Mouse (Mus musculus) cerebellum, postnatal 36 days (tissue): Measurements from ENCODE around the gene Gm11060.

ENCODE experiments used
- DNase-seq, 2 experiments: peaks; one replicate each; pipeline ENCODE4 v3.0.0; 2021 to 2022; ENCODE audit warnings: mixed read lengths in 2 of 2

Gene Gm11060

DNA sequence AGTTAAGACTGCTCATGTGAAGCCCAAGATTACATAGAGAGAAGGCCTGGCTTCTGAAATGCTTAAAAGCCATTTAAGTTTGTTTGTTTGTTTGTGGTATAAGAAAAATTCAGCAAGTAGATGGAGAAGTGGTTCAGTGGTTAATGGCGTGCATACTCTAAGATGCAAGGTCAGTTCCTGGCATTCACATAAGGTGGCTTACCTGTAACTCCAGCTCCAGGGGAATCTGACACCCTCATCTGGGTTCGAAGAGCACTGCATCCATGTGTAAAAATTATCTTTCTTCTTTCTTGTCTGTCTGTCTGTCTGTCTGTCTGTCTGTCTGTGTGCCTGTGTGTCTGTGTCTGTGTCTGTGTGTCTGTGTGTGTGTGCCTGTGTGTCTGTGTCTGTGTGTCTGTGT, at the start of gene Gm11060:
TSS of gene Gm11060 (plus strand) at position 301 of the 400 bp plus-strand sequence.
- no peak for DNase-seq

DNA sequence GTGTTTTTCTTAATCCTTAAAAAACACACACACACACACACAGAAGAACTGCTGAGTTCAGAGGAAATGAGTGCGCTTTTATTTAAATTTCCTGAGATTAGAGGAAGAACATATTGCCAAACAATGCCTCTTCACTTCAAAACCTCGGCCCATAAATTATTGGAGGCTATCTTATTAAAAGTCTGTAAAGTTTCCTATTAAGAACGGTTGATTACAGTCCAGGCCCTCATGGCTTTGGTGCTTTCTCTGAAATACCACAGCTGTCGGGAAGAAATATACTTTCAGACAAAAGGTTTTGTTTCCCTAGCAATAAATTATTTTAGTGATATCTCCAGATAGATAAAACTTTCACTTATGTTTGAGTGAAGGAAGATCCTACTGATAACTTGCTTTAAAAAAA, 48.7 kb upstream of the Gm11060 start:
- DNase-seq, result no peak

DNA sequence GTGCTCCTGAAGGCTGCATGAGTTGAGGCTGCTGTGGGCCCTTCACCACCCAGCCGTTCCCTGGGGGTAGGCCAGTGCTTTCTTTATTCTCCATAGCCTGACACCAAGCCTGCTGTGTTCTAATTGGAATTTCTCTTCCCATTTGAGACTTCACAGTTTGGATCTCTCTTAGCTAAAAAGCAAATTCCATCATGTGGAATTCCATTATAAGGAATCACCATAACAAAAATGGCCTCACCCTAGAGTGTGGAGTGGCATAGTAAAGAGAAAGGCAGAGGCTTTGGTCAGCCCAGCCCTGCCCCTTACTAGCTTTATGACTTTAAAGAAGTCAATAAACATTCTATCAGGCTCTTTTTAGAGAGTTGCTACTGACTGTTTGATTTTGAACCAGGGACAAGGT, 43.5 kb upstream of the Gm11060 start:
- DNase-seq, result no peak

DNA sequence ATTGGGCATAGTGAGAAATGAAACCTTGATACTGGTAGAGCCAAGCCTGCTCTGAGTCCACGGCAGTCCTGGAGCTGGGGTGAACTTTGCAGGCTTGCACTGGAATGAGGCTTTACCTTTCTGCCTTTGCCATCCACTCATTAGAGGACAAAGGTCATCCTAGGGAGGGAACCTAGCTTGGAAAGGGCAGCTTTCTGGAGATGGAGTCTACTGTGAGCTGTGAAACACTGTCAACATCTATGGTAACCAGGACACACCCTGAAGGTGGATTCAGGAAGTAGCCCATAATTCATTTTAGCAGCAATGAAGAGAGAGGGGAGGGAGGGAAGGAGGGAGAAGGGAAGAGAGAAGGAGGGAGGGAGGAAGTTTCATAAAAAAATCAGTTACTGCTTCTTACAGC, 36.3 kb upstream of the Gm11060 start:
- no peak for DNase-seq

DNA sequence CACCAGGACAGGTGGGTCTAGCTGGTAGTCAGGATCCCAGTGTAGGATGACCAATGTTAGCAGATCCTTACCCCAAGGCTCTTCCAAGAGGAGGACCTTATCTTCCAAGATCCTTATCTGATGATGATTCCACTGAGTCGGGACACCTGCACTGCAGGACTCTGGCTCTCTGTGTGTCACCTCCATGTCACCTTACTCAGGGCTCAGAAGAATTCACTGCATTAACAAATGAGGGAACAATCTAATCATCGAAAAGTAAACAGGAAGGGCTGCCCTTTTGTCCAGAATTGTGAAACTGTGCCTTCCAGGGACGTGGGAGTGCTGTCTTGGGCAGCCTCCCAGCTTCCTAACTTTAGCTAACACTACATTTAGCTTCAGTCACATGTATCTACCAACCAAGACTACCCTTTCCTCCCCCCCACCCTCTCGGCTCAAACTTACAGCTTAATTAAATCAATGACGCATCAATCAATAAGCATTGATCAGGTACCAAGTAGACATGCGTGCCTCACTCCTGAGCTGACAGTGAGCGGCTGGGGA, 33.2 kb upstream of the Gm11060 start:
- no peak for DNase-seq

DNA sequence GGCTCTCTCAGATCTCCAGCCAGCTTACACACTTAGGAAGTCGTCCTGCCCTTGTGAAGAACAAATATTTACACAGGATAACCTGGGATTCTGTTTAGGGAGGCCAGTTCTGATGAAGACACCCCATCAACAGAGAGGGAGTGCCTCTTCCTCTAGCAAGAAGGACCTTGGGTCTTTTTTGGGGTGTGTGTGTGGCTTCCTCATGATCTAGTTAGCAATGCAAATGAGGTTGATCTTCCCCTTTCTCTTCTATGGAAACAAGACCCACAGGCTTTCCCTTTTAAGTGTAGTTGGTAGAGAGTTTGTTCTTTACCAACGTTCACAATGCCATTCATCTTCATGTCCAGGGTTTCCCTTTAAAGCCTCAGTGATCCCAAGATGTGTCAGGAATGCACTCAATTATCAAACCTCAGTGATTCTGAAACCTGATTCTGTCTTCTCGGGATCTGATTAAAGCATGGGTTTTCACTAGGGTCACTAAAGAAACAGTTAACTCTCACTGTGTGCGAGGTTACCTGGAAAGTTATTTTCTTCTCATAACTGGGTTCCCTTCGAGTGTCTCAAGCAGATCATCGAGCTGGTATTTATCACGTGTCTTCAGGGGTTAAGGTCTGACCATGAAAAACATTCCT, 29.0 kb upstream of the Gm11060 start:
- no peak for DNase-seq

DNA sequence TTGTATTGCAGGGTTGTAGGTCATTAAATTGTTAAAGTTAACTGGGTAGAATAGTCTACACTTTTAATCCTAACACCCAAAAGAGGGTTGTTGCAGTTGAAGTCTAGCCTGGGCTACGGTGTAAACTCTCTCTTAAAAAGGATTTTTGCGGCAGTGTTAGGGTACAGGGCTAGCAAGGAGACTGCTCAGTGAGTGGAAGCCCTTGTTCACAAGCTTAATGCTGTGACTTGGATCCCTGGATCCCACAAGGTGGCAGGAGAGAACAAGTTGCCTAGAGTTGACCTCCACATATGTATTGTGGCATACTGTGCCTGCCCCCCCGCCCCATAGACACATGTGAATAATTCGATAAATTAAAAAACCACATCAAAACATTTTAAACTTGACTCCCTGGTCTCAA, 19.3 kb upstream of the Gm11060 start:
- no peak for DNase-seq

DNA sequence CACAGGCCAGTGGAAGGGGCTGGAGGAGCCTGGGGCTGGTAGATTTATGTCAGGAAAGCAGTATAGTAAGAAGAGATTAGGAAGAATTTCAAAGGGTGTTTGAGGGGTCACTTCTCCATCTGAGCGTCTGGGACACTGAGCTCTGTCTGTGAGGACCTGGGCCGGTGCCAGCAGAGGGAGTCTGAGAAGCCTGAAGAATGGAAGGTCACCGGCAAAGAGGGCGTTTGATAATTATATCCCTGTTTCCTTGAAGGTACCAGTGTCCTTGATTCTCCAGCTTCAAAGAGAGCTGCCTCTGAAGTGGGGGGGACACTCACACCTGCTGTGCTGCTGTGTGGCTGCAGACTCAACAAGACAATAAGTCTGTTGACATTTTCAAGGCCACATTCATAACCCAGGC, 17.6 kb upstream of the Gm11060 start:
- DNase-seq, result no peak

DNA sequence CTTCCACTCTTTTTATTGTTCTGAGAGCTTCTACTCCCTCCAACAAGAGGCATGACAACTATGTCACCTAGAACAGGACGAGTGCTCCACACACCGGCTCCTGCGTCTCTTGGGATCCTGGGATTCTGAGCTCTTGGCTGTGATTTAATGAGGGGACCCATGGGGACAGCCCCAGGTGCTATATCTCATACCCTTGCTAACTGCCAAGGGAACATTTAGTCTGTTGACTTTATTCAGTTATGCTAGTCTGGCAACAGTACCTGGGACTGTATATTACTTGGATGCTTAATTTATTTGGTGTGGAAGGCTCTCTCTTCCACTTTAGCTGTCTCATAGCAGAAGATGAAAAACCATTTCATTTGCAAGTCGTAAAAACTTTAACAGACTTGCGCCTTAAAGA, 16.0 kb upstream of the Gm11060 start:
- DNase-seq, result no peak

DNA sequence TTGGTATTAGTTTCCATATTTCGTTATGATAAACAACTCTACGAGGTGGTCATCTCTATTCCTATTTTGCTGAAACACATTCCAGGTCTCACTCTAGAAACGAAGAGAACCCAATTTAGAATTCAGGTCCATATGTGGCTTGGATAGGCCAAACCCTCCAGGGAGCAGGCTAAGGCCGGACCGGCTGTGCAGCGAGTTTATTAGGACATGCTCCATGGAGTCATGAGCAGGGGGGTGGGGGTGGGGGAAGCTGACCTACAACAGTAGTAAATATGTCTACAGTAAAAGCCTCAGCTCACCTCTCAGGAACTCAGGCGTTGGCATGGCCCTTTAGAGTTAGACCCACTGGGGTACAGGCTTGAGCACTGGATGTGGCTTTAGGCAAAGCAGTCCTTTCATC, 14.7 kb upstream of the Gm11060 start:
- DNase-seq, result no peak

DNA sequence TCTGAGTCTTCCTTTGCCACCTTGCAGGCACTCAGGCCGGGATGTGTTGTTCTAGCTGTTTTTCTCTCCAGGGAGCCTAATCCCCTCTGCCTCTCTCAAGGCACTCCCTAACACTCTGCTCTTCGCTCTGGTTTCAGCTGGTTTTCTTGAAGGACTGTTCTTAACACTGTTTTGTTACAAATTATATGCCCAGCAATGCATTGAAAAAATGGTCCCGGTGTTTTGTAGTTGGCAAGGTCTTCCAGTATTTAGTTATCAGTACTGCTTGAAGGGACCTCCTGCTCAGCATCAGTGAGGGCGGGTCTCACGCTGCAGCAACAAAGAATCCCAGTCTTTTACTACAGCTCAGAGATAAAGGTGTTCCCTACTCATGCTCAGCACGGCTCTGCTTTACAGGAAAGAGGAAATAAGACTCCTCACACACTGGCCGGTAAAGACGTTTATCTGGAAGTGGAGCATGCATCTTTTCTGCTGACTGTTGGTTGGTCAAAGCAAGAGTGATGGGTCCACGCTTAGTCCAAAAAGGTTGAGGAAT, 9.5 kb upstream of the Gm11060 start:
- no peak for DNase-seq

DNA sequence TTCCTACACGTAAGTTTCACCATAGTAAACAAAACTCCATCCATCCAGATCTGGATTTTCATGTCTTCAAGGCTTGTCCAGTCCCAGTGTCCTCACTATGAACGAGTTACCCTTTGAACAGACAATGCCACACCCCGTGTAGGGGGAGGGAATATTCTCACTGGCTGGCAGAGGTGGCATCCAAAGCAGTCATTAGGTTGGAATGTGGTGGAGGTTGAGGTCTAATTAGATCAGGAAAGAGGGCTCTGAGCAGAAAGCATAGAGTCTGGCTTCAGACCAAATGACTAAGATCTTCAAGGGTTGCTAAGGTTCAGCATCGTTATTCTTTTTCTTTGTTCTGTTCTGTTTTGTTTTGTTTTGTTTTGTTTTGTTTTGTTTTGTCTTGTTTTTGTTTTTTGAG, 7.8 kb upstream of the Gm11060 start:
- DNase-seq, result no peak

DNA sequence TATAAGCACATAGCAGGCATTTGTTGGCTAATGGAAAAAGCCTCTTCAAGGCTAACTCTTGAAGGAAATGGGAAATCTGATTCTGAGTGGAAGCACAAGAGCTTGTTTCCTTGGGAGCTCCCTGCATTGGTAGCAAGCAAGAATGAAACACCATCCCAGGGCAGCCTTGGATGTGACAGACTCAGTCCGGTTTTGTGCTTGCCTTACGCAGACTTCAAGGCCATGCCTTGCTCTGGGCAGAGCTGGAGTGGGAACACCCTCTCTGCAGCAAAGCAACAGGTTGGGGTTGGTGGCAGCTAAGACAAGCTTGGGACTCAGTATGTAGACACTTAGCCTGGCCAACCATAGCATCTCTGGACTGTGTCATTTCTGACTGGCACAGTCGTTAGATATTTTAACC, 5.7 kb upstream of the Gm11060 start:
- no peak for DNase-seq

DNA sequence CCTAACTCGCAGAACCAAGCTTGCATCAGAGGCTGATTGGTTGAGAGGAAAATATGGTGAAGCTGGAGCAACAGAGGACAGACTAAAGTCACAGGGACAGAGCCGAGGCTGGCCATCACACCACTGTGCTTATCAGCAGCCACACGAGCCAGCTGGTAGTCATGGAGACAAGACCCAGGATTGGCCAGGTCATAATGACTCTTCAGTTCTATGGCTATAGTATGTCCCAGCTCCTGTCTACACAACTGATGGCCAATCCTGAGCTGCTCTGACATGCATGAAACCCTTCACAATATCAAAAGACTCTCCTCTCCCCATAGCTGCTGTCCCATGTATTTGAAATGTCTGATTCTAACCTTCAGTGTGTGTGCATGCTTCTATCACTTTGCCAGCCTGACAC, 3.8 kb upstream of the Gm11060 start:
- DNase-seq, result no peak

DNA sequence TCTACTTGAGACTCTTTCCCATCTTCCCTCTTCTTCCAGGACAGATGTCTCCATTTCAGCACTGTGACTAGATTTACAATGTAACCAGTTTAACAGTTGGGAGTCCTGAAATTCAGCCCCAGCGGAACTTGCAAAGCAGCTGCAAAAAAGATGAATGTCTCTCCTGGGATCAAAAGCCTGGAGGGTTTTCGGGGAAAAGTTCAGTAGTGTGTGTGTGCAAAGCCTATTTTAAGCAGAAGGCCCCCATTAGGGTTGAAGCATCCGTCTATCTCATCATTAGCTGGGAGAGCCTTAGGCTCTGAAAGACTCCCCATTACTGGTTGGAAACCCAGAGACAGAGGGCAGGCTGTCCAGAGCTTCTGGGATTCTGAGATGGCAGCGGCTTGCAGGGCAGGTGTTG, 2.7 kb upstream of the Gm11060 start:
- DNase-seq, result no peak

DNA sequence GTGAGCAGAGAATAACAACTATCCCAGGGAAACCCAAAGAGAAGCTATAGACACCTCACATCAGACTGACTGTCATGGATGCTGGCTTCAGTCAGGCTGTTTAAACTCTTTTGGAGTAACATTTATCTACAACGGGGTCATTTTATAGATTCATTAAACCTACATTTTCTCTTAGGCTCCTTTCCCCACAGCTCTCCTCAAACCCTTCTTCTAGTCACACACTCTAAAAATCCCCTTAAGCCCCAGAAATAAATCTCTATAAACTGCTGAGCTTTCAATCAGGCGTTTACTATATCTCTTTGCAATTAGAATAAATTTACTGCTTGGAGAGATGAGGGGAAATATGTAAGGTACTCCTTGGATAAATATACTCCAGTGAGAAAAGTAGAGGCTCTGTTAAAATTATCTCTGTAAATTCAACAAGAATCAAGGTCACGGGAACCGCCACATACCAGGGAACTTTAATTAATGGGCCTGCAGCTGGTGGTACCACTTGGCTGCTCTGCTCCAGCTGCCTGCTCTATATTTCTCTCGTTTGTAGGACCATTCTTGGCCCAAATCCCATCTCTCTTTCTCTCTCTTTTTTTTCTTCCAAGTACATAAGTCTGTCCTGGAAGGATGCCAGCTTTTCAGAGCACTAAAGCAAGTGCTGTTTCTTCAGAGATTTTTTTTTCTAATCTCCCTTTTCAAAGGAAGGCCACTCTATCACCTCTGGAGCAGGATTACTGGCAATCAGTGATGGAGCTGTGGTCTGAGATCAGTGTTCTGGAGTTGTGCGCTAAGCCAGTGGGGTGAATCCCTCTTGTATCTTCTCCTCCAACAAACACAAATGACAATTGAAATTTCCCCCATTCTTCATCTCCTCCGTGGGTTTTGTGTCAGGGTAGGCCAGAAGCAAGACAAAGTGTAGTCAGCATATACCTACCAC, 2.0 kb upstream of the Gm11060 start:
- no peak for DNase-seq

DNA sequence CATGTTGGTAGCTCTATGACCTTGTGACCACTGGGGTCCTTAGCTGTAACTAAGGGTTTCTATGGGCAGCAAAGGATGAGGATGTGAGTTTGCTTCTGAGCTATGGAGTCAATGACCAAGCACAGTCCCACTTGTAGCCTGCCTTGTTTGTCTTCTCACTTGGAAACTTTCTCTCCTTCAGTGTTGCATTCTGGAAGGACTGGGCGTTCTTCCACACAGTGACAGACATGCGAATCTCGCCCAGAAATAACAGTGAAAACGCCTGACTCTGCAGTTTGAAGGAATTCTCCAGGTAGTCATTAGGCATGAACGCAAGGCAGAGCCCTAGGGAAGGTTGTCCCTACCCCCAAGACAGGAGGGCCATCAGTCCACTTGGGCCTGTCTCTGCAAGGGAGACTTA, 827 bp upstream of the Gm11060 start:
- no peak for DNase-seq

DNA sequence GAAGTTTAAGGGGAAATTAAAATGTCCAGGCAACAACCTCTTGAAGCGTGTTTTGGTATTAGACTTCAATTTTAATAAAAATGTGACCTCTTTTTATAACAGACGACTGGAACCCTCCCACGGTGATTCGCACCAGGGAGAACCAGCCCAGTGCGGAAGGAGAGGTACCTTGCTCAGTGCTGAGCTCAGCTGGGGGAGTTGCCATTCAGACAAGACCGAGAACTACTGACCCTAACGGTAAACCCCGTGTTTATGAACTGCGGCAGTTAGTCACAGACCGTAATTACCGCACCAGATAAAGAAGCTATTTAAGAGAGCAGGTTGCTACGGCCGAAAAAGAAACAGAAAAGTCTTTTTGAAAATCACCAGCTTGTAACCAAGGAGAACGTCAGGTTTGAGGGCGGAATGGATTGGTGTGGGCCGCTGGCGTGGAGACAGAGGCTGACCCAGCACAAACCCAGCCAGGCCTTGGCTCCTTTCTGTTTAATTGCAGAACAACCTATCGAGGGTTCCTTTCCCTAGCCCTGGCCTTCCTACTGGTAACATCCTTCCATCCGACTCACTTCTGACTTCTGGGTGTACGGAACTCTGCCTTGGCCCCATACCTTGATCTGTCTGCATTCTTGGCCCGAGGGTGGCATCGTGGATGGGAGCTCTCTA, 5.6 kb downstream of the Gm11060 start:
- no peak for DNase-seq

DNA sequence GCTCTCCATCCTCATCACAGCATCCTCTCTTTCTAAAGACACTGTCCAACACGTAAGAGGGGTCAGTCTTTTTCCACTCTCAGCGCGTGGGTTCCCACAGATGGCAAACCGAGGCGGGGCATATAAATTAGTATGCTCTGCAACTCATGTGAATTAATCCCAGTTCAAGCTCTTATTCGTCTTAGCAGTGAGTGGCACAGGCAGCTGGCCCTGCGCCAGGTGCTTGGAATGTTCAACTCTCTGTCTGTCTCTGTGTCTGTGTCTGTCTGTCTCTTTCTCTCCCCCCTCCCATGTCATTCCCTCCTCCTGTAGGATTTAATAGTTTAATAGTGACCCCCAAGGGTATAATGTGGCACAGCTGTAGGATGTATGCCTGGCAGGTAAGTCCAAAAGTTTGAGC, 7.6 kb downstream of the Gm11060 start:
- no peak for DNase-seq

DNA sequence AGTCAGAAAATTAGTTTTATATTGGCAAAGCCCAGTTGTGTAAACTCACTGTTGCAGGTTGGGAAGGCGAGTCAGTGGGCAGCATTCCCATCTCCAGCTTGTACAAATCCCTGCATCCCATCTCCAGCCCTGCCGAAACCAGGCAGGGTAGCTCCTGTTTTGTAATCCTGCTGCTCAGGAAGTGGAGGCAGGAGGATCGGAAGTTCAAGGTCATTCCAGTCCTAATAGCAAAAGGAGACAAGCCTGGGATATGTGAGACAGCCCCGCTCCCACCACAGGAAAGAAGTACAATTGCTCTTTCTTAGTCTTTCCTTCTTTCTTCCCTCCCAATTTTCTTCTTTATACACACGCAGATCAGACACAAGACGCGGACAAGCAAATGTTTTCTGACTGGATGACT, 8.7 kb downstream of the Gm11060 start:
- DNase-seq, result no peak

DNA sequence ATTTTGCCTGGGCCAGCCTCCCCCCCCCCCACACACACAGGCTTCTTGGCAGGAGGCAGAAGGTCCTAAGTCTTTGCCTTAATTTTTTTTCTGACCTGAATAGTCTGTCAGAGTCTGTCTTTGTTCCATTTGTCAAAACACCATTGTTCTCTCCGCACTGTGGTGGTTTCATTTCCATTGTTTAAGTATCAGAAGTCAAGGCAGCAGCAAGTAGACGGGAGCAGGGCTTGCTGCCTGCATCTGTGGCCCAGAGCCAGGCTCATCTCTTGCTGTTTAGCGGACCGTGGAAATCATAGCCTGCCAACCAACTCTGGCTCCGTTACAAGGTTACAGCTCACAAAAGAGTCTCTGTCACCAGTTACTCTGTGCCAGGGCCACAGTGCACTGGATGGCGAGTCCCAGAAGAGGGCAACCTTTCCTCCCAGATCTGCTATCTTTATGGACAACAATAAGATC, 16.9 kb downstream of the Gm11060 start:
- peak; percentile 92 for DNase-seq

DNA sequence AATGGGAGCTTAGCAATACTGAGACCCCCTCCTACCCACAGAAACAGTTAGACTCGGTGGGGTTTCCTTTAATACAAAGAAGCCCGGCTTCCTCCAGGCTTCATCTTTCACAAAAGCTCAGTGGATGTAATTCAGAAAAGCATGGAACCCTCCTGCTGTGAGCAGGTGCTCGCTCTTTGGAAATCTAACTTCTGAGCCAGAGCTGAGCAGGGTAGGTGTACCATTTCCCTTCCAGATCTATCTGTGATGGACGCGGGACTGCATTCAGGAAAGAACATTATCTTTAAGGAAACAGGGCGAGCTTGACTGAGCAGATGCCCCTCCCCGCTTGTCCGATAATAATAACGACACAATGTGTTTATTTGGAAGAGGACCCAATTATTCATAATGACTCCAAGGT, 22.3 kb downstream of the Gm11060 start:
- DNase-seq, result peak; percentile 40 to 54

DNA sequence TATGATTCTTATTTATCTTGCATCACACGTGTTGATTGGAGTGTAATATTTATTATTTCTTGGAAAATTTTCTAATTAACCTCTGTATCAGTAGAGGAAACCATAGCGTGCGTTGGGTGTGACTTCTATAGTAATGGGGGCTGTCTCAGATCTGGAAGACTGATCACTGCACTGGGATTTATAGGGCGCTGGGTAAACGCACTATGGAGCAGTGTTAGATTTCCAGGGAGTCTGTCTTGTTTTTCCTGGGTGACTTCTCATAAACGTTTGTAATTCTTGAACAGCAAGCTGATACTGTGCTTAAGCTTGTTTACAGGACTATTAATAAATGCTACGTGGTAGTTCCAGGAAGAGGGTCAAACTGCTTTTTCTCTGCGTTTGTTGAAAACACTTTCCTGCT, 25.9 kb downstream of the Gm11060 start:
- no peak for DNase-seq
